Mouse (Mus musculus) liver (tissue): ENCODE measurements around the gene Sectm1b.
"Not testable (repeated sequence)": the region's sequence is repeated elsewhere in the genome, so short reads cannot be mapped to it uniquely, and the experiment has no call there.

ENCODE experiments used
- DNase-seq: peaks from one replicate; pipeline ENCODE4 v3.0.0-alpha.2; 2020; ENCODE audit warnings: mixed read lengths

Sectm1b gene

DNA sequence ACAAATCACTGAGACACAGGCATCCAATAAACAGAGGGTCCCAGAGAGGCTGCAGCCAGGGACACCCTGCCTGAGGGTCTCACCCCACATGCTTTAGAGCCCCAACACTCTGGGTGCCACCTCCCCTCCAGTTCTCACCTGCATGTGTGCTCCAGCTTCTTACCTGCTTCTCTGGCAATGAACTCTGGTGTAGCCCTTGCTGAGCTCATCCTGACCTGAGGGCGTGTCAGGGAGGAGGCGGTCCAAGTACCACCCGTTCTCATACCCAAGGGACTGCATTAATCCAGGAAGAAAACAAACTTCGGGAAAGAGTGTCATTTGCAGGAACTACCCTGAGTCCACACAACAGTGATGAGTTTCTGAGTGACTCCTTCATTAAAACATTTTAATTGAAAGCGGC lies at the start of gene Sectm1b:
Sectm1b (minus strand) TSS at position 191 of the 400 bp plus-strand sequence.
- no peak for DNase-seq

DNA sequence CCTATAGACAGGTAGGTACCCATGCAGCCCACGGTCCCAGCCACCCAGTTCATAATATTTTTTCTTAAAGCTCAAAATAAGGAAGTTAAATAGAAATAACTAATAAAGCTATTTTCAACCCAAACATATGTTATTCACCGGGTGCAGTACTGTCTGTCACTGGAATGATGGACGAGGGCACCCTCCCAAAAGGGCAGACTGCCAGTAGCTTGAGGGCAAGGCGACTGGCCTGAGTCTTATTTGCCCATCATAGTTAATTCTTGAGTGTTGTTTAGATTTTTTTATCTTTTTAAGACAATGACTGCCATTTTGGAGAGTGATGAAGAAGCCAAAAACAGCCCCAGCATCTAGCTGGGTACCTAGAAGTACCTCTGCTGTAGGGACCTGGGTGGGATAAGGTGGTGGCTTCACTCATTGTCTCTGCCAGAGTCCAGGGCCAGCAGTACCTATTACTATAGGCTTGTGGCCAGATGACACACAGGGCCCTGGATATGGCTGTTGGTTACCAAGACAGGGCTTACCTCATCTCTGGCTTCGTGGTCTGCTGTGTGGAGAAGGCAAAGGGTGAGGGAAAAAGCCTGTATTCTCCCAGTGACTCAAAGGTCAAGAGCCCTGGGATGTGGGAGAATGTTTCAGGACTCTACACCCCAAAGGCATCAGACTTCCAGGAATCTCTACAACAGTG lies 48.9 kb upstream of the Sectm1b start:
- no peak for DNase-seq

DNA sequence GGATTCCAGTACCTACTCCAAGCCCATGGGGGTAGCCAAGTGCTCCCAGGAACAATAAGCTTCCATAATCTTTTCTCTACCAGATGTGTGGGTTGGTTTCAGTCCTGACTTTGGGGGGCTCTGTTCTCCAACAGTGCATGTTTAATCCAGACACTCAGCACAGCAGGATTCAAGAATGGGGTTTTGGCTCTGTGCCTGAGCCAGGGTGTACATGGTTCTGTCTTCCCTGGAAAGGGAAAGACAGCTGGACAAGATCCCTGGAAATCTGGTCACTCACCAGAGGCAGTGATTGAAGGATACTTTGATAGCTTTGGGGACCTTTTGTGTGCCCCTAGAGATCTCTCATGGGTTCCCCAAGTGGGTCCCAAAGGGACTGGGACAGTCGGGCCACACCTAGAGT lies 48.2 kb upstream of the Sectm1b start:
- DNase-seq: no peak

DNA sequence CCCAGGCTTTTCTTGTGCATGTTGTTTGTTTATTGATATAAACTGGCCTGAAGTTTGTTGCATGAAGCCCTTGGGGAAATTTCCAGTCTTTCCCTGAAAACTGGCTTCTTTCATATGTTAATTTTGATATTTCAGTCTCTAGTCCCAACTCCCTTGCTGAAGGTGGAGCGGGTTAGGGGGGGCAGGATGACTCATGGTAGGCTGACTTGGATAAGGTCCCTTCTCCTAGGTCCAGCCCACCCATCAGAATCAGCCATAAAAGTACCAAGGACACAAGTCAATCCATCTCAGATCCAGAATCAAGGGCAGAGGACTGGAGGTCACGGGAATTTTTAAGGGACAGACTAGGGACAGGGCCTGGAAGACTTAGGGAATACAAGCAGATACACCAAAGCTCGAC lies 47.7 kb upstream of the Sectm1b start:
- DNase-seq: no peak

DNA sequence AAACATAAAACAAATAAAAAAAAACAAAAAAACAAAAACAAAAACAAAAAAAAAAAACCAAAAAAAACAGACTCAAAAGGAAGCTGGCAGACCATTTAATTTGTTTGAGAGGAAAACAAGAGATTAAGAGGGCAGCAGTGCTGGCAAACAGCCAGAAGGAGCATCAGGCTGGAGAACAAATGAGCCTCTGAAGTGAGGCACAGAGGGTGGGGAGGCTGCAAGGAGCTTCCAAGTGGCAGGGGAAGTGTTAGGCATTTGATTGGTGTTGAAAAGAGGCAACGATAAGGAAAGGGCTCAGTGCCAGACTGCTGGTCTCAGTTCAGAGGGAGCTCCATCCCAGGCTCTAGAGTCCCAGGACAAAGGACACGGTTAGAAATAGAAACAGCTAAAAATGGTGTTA lies 46.6 kb upstream of the Sectm1b start:
- DNase-seq: peak; percentile 50

DNA sequence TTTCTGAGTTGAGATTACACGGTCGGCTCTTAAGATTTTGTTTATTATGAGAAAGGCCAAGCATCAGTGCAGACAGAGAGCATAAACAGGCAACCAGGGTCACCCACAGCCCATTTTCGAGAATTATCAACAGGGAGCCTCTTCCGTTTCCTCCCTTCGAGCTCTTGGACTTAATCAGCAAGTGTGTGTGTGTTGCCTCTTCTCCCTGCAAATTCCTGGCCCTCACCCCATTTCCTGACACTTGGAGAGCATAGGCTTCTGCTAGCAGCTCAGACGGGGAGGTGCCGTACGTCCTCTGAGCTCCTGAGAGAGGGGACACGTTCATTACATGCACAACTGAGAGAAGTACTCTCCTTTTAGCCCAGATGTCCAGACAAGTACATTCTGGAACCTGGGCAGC lies 44.7 kb upstream of the Sectm1b start:
- DNase-seq: no peak

DNA sequence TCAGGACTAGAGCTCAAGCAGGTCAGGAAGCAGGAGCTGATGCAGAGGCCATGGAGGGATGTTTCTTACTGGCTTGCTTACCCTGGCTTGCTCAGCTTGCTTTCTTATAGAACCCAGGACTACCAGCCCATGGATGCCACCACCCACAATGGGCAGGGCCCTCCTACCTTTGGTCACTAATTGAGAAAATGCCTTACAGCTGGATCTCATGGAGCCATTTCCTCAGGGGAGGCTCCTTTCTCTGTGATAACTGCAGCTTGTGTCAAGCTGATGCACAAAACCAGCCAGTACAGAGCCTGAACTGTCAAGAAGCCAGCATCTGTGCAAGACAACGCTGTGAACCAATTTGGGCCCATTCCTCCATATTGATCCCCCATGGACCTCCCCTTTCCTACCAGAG lies 43.9 kb upstream of the Sectm1b start:
- not testable (repeated sequence) for DNase-seq

DNA sequence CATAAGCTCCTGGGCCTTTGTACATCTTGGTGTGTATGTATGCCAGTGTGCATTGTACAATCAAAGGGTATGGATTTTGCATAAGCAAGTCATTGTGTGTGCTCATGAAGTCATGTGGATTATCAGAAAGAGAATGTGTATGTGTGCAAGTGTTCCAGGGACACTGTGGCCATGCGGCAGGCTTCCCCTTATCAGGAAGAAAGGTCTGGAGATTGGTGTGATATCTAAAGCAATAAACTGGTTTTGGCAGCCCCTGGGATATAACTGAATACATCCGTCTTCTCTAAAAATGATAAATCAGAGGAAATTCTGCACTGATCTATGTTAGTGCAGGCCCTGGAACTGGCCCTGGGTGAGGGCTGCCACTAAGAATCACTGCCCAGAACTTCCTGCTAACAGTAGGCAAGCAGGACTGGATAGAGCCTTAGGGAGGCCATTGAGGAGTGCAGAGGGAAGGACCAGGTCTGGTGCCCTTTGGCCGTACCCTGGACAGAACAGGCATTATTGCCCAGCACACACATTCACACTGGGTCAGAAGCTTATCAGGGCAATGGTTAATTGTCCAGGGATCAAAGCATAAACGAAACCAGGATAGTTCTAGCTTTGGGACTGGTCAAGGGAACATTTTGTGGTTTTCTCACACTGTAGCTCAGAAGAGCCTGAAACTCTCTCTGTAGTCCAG lies 37.9 kb upstream of the Sectm1b start:
- no peak for DNase-seq

DNA sequence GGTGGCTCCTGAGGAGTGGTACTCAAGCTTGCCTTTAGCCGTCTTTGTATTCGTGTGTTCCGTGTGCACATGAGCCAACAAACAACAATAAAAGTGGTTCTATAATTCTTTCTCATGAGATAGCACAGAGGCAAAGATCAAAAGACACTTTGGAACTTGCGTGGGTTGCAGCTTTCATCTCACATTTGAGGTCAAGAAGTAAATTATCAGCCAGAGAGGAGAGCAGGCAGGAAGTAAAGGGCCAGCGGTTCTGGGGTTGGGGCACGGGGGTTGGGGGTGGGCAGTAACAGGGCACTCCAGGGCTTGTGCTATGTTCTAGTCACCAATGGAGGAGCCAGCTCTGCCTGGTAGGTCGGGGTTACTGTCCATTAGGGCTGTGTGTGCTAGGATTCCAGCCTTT lies 37.3 kb upstream of the Sectm1b start:
- no peak for DNase-seq

DNA sequence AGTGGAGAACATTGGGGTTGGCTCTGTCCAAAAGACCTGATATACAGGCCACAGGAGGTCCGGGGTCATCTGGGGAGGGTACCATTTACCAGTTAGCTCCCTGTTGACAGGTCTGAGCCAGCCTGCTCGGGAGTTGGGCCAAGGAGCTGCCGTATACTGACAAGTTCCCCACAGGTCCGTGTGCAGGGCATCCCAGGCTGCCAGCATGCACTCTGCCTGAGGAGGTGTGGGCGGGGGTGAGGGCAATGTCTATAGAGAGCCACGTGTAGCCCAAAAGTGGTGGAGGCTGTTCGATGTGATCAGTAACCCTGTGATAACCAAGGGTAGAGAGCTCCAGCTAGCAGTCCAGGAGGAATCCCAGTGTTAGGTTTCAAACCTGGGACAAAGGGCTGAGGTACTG lies 36.4 kb upstream of the Sectm1b start:
- no peak for DNase-seq

DNA sequence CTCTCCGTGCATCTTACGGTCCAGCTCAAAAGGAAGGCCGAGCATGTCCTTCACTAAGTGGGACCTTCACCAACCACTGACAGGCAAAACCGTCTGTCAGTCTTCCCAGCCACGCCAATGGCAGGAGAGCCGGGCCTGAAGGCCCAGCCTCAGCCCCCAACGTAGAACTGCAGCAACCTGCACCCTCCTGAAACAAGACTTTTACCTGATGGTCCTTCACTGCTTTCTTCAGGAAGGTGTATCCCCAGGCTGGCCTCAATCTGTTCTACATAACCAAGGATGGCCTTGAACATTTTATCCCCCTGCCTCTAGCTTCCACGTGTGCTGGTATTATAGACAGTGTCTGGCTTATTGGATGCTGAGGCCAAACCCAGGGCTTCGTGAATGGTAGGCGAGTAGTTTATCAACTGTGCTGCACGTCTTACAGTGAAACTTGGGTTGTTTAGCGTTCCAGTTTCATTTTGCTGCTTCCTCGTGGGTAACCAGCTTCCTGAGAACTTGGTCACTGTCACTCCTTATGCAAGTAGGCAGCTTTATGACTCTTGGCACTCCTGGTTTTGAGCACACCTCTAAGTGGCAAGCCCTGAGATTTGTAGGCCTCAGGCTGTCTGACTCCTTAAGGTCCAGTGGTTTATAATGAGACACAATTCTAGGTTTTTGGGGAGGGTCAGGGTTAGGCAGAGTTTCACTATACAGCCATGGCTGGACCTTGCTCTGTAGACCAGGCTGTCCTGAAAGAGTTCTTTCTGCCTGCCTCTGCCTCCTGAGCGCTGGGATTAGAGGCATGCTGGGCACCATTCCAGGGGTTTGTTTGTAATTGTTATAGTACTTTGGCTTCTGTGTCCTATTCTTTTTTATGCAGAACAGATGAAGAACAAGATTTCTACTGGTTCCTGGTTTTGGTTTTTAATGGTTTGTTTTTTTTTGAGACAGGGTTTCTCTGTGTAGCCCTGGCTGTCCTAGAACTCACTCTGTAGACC lies 29.5 kb upstream of the Sectm1b start:
- DNase-seq: no peak

DNA sequence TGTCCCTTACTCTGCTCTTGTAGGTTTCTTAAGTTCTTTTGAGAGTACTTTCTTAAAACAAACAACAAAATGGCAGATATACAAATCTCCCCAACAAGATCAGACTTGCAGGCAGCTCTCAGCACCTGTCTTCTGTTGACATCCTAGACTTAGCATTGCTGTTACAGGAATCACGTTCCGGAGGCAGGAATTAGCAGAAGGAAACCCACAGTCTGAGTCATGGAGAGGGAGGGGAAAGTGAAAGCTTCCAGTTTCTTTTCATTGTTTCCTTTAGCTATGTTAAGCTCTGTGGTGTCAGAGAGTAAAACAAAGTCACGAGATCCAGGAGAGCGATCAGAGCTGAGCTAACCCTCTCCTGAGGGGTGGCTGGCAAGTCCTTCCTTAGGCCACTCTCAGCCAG lies 27.6 kb upstream of the Sectm1b start:
- DNase-seq: no peak

DNA sequence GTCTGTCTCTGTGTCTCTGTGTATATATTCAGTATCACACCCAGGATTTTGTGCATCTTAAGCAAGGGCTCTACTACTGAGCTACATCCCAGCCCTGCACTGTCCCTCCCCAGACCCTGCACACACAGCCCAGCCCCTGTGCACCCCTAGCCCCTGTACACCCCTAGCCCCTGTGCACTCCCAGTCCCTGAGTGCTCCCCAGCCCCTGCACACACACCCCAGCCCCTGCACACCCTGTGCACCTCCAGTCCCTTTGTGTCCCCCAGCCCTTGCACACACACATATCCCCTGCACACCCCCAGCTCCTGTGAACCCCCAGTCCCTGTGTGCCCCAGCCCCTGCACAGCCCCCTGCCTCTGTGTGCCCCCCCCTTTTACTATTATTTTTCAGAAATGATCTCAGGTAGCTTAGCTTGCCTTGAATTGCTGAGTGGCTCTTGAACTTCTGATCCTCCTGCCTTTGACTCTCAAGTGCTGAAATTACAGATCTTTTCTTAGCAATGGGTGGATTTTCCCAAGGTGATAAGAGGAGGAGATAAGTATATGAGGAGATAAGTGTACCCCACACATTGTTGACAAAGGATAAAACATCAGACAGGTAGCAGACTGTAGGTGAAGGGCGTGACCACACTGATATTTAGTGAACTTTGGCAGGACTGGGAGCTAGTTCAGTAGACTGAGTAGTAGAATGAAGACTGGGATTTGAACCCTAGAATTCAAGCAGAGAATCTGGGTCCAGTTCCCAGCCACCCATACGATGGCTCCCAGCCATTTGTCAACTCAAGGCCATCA lies 26.6 kb upstream of the Sectm1b start:
- no peak for DNase-seq

DNA sequence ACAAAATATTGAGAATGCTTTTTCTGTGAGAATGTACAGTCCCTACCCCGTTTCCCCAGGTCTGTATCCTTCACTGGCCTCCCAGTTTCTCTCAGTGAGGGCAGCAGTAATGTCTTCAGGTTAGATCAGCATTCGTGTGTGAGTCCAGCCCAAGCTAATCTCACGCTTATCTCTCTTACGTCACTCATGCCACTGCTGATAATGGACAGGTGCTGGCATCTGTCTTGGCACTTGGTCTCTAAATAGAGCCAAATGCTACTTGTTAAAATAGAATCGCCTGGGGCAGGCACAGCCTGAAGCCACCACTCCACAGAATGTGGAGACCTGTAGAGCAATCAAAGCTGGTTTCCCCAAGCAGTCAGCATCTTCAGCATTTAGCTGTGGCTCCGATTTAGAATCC lies 25.6 kb upstream of the Sectm1b start:
- DNase-seq: no peak

DNA sequence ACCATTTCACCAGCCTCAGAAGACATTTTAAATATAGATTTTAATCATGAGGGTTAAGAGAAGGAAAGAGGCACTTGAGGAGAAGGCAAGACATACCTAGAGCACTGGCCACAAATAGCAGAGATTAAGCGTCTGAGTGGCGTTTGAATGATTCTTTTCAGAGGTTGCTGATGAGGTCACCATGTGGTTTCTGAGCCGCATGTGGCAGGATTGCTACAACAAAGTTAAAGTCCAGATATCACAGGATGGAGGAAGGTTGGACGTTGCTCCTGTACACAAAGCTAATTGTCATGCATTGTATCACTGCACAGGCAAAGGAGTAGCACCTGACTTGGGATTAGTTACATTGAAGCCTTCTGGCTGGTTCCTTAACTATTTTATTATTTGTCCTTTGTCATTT lies 22.9 kb upstream of the Sectm1b start:
- no peak for DNase-seq

DNA sequence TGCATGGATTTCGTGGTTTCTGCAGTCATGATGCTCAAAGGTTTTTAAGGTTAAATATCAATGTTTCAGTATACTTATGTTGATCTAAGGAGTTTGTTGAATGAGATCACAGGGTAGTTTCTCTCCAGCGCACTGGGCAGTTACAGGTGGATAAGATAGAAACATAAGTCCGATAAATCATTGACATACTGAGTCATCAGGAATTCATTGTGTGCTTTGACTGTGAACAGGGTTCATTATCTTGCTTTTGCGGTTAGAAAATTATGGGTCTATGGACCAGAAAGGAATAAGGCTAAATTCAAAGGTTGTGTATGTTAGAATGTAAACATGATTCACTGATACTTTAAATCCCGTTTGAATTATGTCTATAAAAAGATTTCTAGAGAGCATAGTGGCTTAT lies 21.8 kb upstream of the Sectm1b start:
- no peak for DNase-seq

DNA sequence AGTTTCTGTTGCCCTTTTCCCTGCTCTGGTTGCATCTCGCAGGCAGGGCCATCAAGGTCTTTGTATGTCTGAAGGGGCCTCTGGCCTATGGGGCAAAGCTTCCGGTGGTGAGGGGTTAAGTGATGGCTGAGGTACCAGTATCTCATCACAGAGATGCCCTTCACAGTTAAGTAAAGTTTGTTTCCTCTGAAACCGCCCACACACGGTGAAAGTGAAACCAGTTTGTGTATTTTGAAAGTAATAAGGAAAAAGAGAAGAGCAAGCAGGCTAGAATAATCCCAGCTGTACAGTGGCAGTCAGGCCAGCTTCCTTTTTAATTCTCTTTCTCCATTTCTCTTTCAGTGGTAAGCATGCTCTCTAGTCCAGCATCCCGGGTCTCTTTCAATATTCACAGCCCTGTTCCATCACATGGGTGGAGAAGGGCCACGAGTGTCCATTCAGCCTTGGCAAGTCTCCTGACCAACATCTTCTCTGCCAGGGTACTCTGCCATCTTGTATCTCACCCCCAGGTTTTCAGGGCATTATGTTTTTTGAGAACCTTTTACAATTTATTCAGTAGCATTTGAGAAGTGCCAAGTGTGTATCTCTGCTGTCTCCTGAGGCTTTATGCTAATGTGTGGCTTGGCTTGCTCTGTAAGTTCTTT lies 19.6 kb upstream of the Sectm1b start:
- DNase-seq: no peak

DNA sequence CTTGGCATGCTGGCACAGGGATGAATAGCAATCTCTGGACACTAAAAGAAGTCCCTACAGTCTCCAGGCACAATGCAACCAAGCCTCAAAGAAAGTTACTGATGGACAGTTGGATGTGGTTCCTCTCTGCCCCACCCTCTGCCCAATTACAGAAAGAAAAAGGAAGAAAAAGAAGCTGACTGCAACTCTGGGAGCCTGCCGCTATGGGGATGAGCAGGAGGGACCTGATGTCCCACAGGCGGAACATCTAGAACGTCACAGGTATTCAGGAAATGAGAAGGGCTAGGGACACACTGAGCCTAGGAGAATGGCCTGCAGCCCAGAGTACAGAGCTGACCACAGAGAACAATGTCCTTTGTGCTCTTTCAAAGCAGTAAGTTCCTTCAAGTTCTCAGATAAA lies 18.9 kb upstream of the Sectm1b start:
- no peak for DNase-seq

DNA sequence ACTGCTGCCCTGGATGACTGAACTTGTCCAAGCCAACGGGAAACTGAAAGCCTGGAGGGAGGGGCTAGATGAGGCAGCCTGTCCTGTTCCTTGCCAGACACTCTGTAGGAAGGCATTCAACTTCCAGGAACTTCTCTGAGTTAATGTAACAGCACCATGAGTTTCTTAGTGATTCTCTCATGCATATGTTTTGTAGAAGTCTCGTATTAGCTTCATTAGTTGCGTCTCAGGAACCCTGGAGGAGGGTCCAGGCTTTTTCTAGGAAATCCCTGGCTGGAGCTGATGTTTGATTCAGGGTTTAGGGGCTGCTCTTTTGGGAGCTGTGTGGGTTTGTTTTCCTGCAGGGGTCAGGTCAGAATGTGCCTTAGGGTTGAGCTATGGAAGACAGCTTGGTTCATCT lies 17.8 kb upstream of the Sectm1b start, which contains the start of gene Sectm1a:
Sectm1a (minus strand) TSS at position 101 of the 400 bp plus-strand sequence.
- no peak for DNase-seq

DNA sequence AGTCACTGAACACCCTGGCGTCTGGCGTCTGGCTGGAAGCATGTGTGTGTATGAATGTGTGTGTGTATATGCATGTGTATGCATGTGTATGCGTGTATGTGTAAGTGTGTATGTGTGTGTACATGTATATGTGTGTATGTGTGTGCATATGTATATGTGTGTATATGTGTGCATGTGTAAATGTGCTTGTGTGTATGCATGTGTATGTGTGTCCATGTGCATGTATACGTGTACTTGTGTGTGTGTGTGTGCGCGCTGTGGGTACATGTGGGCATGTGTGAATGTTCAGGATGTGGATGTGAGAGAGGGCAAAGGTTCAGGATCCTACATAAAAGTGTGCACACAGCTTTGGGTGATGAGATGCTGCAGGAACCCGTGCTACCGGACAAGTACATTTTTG lies 17.0 kb upstream of the Sectm1b start:
- DNase-seq: no peak

DNA sequence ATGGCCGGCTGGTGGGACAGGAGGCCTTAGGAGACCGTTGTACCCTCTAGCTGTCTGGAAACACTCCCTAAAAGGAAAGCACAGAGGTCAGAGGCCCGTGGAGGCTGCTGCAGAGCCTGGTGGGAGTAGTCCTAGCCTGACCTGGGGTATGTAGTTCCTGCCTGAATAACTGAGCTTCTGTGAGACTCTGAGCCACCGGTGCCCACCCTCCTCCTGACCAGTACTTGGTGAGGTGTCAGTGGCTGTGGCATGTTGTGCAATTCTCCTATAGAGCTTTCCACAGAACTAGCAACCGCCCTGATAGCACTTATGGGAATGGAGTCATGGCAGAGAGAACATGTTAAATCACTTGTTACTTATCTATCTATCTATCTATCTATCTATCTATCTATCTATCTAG lies 12.3 kb upstream of the Sectm1b start:
- no peak for DNase-seq

DNA sequence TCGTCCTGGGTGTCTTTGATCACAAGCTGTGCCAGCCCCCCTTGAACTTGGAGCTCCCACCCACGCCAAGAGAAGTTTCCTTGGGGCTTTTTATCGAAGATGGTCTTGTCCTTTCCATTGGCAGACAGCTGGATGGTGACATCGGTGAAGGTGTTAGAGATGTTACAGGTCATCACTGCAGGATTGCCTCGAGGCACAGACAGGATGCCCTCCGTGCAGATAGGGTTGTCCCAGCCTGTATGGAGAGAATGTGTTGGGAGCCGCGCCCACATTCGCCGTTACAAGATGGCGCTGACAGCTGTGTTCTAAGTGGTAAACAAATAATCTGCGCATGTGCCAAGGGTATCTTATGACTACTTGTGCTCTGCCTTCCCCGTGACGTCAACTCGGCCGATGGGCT lies 6.3 kb upstream of the Sectm1b start:
- DNase-seq: not testable (repeated sequence)
